Mouse (Mus musculus) kidney, embryonic 14.5 days (tissue): ENCODE measurements at regions not wholly inside any gene's neighbourhood (a gene's known extent, or its start where the extent isn't known, plus 50 kb on each side); places are given as distances from the start of the nearest gene placed in this dataset.

ENCODE experiments used
- ATAC-seq: fragments of 200-750 bp; cut with Nextera tagmentation; 2 replicates; pipeline ENCODE4 v1.8.0; 2017; ENCODE audit warnings: moderate number of reproducible peaks, mild to moderate bottlenecking, moderate TSS enrichment, moderate library complexity; ENCODE audit not compliant: low FRiP score, low TSS enrichment
- H3K27ac ChIP-seq: fragments of 300-500 bp; sonication (generic); 2 replicates; pipeline ENCODE4 v1.5.1; 2014; ENCODE audit warnings: low read depth, mild to moderate bottlenecking, low read length, moderate library complexity, mixed read lengths
- H3K27me3 ChIP-seq: fragments of 300-500 bp; sonication (generic); 2 replicates; pipeline ENCODE4 v1.6.1; 2014; ENCODE audit warnings: mild to moderate bottlenecking, low read length; ENCODE audit not compliant: control insufficient read depth, insufficient read depth
- H3K36me3 ChIP-seq: fragments of 300-500 bp; sonication (generic); 2 replicates; pipeline ENCODE4 v1.6.1; 2014; ENCODE audit warnings: low read length, mixed read lengths; ENCODE audit not compliant: control insufficient read depth, insufficient read depth
- H3K4me1 ChIP-seq: fragments of 300-500 bp; sonication (generic); 2 replicates; pipeline ENCODE4 v1.6.1; 2014; ENCODE audit warnings: low read length, mixed read lengths; ENCODE audit not compliant: control insufficient read depth, insufficient read depth
- H3K4me2 ChIP-seq: fragments of 300-500 bp; sonication (generic); replicated peaks from 2 replicates; pipeline ENCODE4 v1.6.1; 2014; ENCODE audit warnings: low read depth, mild to moderate bottlenecking, low read length
- H3K4me3 ChIP-seq: fragments of 300-500 bp; sonication (generic); 2 replicates; pipeline ENCODE4 v1.5.1; 2014; ENCODE audit warnings: mild to moderate bottlenecking, low read length
- H3K9ac ChIP-seq: fragments of 300-500 bp; sonication (generic); 2 replicates; pipeline ENCODE4 v1.6.1; 2014; ENCODE audit warnings: low read depth, mild to moderate bottlenecking, low read length, moderate library complexity
- H3K9me3 ChIP-seq: fragments of 300-500 bp; sonication (generic); 2 replicates; pipeline ENCODE4 v1.6.1; 2016; ENCODE audit warnings: low read length; ENCODE audit not compliant: control insufficient read depth
- WGBS: fragments of 180-500 bp; shearing (Covaris S2); extraction: QIAGEN DNeasy Blood & Tissue Kit; methylation state at CpG from one replicate; pipeline ENCODE4 v1.1.7; 2014; 5-methylcytosine and 5-hydroxymethylcytosine counted together

GRCm38 (mm10) chr17:55288589-55288988, 156.6 kb upstream of the St6gal2 start:
- Histone ChIP-seq H3K4me2 (no peak overlapping the region), H3K27ac (no peak overlapping the region), H3K9ac (no peak overlapping the region), H3K36me3 (no peaks in the 10 kb centered on the region), H3K4me1 (no peaks in the 10 kb centered on the region), H3K27me3 (no peaks in the 10 kb centered on the region), H3K4me3 (no peak overlapping the region), H3K9me3 (no peaks in the 10 kb centered on the region)
- WGBS = 68% methylated on average over 1 of the region's 1 CpGs
- ATAC-seq = no peak

- Histone ChIP-seq H3K9me3 (no peaks in the 10 kb centered on the region), H3K9ac (no peak overlapping the region), H3K36me3 (no peaks in the 10 kb centered on the region), H3K27me3 (no peaks in the 10 kb centered on the region), H3K4me3 (no peak overlapping the region), H3K4me1 (no peaks in the 10 kb centered on the region), H3K27ac (no peak overlapping the region), H3K4me2 (no peak overlapping the region)
- 85% methylated on average over 2 of the region's 2 CpGs for WGBS
- no peak for ATAC-seq
Measured at GRCm38 (mm10) chr17:55292656-55293055, 152.5 kb upstream of the St6gal2 start.

- Histone ChIP-seq H3K4me2 (no peak overlapping the region), H3K9ac (no peak overlapping the region), H3K27ac (no peak overlapping the region), H3K27me3 (no peaks in the 10 kb centered on the region), H3K4me1 (no peaks in the 10 kb centered on the region), H3K9me3 (no peaks in the 10 kb centered on the region), H3K4me3 (no peak overlapping the region), H3K36me3 (no peaks in the 10 kb centered on the region)
- no peak for ATAC-seq
- 85% methylated on average over 2 of the region's 2 CpGs for WGBS
Measured at GRCm38 (mm10) chr17:55296701-55297100, 148.5 kb upstream of the St6gal2 start.

GRCm38 (mm10) chr17:55298852-55299251, 146.3 kb upstream of the St6gal2 start:
- no peaks in the 10 kb centered on the region for H3K36me3 ChIP-seq
- H3K27ac ChIP-seq = no peak overlapping the region
- no peak overlapping the region for H3K9ac ChIP-seq
- H3K27me3 ChIP-seq = no peaks in the 10 kb centered on the region
- no peak for ATAC-seq
- WGBS = 84% methylated on average over 1 of the region's 1 CpGs
- H3K4me3 ChIP-seq = no peak overlapping the region
- H3K9me3 ChIP-seq = no peaks in the 10 kb centered on the region
- H3K4me2 ChIP-seq = no peak overlapping the region
- H3K4me1 ChIP-seq = no peaks in the 10 kb centered on the region

- Histone ChIP-seq H3K4me1 (no peaks in the 10 kb centered on the region), H3K9ac (no peak overlapping the region), H3K27ac (no peak overlapping the region), H3K4me3 (no peak overlapping the region), H3K36me3 (no peaks in the 10 kb centered on the region), H3K9me3 (no peaks in the 10 kb centered on the region), H3K27me3 (no peaks in the 10 kb centered on the region), H3K4me2 (no peak overlapping the region)
- 65% methylated on average over 1 of the region's 1 CpGs for WGBS
- peak; percentile 46; the same call in 1 of the 2 replicates for ATAC-seq
Measured at GRCm38 (mm10) chr17:55320959-55321358, 124.2 kb upstream of the St6gal2 start.

GRCm38 (mm10) chr17:55359305-55359704, 85.9 kb upstream of the St6gal2 start:
- Histone ChIP-seq H3K4me3 (no peak overlapping the region), H3K27ac (no peak overlapping the region), H3K27me3 (no peaks in the 10 kb centered on the region), H3K36me3 (no peaks in the 10 kb centered on the region), H3K9ac (no peak overlapping the region), H3K4me2 (no peak overlapping the region), H3K4me1 (no peaks in the 10 kb centered on the region), H3K9me3 (no peaks in the 10 kb centered on the region)
- WGBS = 82% methylated on average over 6 of the region's 6 CpGs
- ATAC-seq = no peak

GRCm38 (mm10) chr17:55367064-55367463, 78.1 kb upstream of the St6gal2 start:
- no peaks in the 10 kb centered on the region for H3K4me1 ChIP-seq
- H3K4me2 ChIP-seq = no peak overlapping the region
- no peak overlapping the region for H3K27ac ChIP-seq
- H3K36me3 ChIP-seq = no peaks in the 10 kb centered on the region
- ATAC-seq = no peak
- 78% methylated on average over 1 of the region's 1 CpGs for whole genome bisulfite sequencing
- no peak overlapping the region for H3K9ac ChIP-seq
- H3K4me3 ChIP-seq = no peak overlapping the region
- no peaks in the 10 kb centered on the region for H3K27me3 ChIP-seq
- H3K9me3 ChIP-seq = no peaks in the 10 kb centered on the region

GRCm38 (mm10) chr17:55367464-55368207, 77.5 kb upstream of the St6gal2 start:
- no peak overlapping the region for H3K4me3 ChIP-seq
- no peaks in the 10 kb centered on the region for H3K4me1 ChIP-seq
- H3K4me2 ChIP-seq = no peak overlapping the region
- H3K9me3 ChIP-seq = no peaks in the 10 kb centered on the region
- no peak for ATAC-seq
- no peaks in the 10 kb centered on the region for H3K36me3 ChIP-seq
- H3K9ac ChIP-seq = no peak overlapping the region
- WGBS = 90% methylated on average over 7 of the region's 7 CpGs
- H3K27me3 ChIP-seq = no peaks in the 10 kb centered on the region
- H3K27ac ChIP-seq = no peak overlapping the region
